Mouse (Mus musculus) testis, adult 2 months (tissue): ENCODE results near the gene Snx30.

Experiments
- CTCF ChIP-seq: fragments of 200-500 bp; IDR thresholded peaks from 2 replicates; pipeline ENCODE4 v1.5.1; 2012; ENCODE audit warnings: low read depth, mild to moderate bottlenecking, inconsistent platforms, low read length, moderate library complexity; ENCODE audit not compliant: control insufficient read depth, insufficient read depth, insufficient replicate concordance
- POLR2A ChIP-seq: fragments of 200-500 bp; IDR thresholded peaks from 2 replicates; pipeline ENCODE4 v1.6.1; 2012; ENCODE audit warnings: low read depth, mild to moderate bottlenecking, inconsistent platforms, low read length, moderate library complexity; ENCODE audit not compliant: control insufficient read depth

DNA sequence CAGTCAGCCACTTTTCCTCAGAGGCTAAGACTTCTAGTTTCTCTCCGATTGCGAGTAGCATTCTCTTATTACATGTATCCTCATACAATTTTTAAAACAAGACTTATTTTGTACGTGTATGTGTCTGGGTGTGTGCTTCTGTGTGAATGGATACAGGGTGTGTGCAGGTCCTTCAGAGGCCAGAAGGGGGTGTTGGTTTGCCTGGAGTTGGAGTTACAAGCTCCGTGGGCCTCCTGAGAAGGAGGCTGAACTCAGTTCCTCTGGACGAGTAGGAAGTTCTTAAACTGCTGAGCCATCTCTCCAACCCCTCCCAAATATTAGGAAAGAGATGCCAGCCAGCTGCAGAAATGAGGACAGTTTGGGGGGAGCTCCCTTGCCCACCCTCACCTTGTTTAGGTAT lies 2.8 kb downstream of the Snx30 start:
- TF ChIP-seq CTCF, result no peak
- no peak for TF ChIP-seq POLR2A
